Mouse (Mus musculus) C2C12 (cell line): ENCODE data around the gene Thrb.

Experiments
- CTCF ChIP-seq: IDR thresholded peaks from one replicate; pipeline ENCODE4 v1.5.1; 2011; ENCODE audit not compliant: control insufficient read depth, insufficient read depth, insufficient read length
- FOSL1 ChIP-seq: IDR thresholded peaks from one replicate; pipeline ENCODE4 v1.8.0; 2011; ENCODE audit warnings: mild to moderate bottlenecking, low read length; ENCODE audit not compliant: poor library complexity, insufficient read depth, severe bottlenecking
- MAX ChIP-seq: IDR thresholded peaks from one replicate; pipeline ENCODE4 v1.6.1; 2011; ENCODE audit warnings: mild to moderate bottlenecking, control low read depth
- MYOD1 ChIP-seq: IDR thresholded peaks from one replicate; pipeline ENCODE4 v1.6.1; 2011; ENCODE audit warnings: low read depth; ENCODE audit not compliant: control insufficient read depth, insufficient read length
- MYOG ChIP-seq: IDR thresholded peaks from one replicate; pipeline ENCODE4 v1.6.1; 2011; ENCODE audit not compliant: control insufficient read depth, insufficient read length; ENCODE audit errors: extremely low read depth
- USF1 ChIP-seq: IDR thresholded peaks from one replicate; pipeline ENCODE4 v1.6.1; 2011; ENCODE audit warnings: low read depth, mild to moderate bottlenecking, control low read depth, moderate library complexity

GRCm38 (mm10) chr14:17767987-17768386, 107.9 kb downstream of the Thrb start:
- TF ChIP-seq CTCF: no peak
- no peak for TF ChIP-seq MYOD1
- no peak for TF ChIP-seq USF1
- TF ChIP-seq MYOG: no peak
- no peak for TF ChIP-seq MAX
- TF ChIP-seq FOSL1: no peak
